ENCODE assay signal across 26 mouse cellular contexts in the genomic region with DNA sequence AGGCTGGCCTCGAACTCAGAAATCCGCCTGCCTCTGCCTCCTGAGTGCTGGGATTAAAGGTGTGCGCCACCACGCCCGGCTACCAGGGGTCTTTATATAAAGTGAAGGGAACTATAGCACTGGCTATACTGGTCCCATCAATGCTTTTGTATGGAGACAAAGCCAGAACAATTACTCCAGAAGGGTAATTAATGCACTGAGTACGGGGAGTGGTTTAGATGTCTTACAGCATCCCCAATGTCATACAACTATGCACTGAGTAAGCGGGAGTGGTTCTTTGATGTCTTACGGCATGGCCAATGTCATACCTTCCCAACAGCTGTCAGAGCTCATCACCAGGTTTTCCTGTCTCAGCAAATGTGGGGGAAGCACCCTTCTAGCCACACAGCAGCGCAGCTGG. TPM values are rescaled to one million over a fixed set of nuclear protein-coding genes. Genes with fewer than 3 reads are reported as not detected.
"Had no signal": no experiment of that assay in that cellular context is flagged by ENCODE, and none has a peak within 500 bp of the region (broad histone marks: within the 10 kb centered on the region; RNA-seq: fewer than 3 reads in every experiment).

No protein-coding gene starts in this region.

- H3K9ac ChIP-seq: embryonic facial prominence, embryonic 12.5 days; embryonic facial prominence, embryonic 13.5 days; embryonic facial prominence, embryonic 15.5 days; forebrain, embryonic 15.5 days; forebrain, postnatal 0 days had no signal

- ATAC-seq: forebrain, embryonic 14.5 days; forebrain, embryonic 15.5 days; forebrain, embryonic 16.5 days; forebrain, postnatal 0 days had no signal

- H3K4me2 ChIP-seq: embryonic facial prominence, embryonic 12.5 days; embryonic facial prominence, embryonic 13.5 days; embryonic facial prominence, embryonic 15.5 days; forebrain, embryonic 12.5 days; forebrain, embryonic 15.5 days; heart, embryonic 11.5 days had no signal

- H3K36me3 ChIP-seq: embryonic facial prominence, embryonic 10.5 days; embryonic facial prominence, embryonic 12.5 days; embryonic facial prominence, embryonic 15.5 days; forebrain, embryonic 10.5 days; forebrain, embryonic 12.5 days; heart, embryonic 10.5 days had no signal

- H3K9me3 ChIP-seq: embryonic facial prominence, embryonic 10.5 days; embryonic facial prominence, embryonic 12.5 days; embryonic facial prominence, embryonic 13.5 days; embryonic facial prominence, embryonic 15.5 days; forebrain, embryonic 10.5 days; forebrain, embryonic 12.5 days; forebrain, embryonic 15.5 days; heart, embryonic 10.5 days had no signal

- H3K27me3 ChIP-seq: embryonic facial prominence, embryonic 12.5 days; embryonic facial prominence, embryonic 13.5 days; embryonic facial prominence, embryonic 15.5 days; forebrain, embryonic 12.5 days; forebrain, embryonic 15.5 days had no signal

- H3K27ac ChIP-seq: embryonic facial prominence, embryonic 10.5 days; embryonic facial prominence, embryonic 12.5 days; embryonic facial prominence, embryonic 13.5 days; embryonic facial prominence, embryonic 15.5 days; forebrain, embryonic 10.5 days; forebrain, embryonic 12.5 days; forebrain, embryonic 15.5 days; gastrocnemius, adult 2 months; heart, adult 2 months; heart, embryonic 10.5 days had no signal

- H3K4me3 ChIP-seq: embryonic facial prominence, embryonic 10.5 days; embryonic facial prominence, embryonic 12.5 days; embryonic facial prominence, embryonic 13.5 days; embryonic facial prominence, embryonic 15.5 days; erythroblast, embryonic 14.5 days; forebrain, embryonic 10.5 days; forebrain, embryonic 12.5 days; forebrain, embryonic 15.5 days; gastrocnemius, adult 2 months; heart, adult 2 months; heart, embryonic 10.5 days had no signal

- DNase-seq: cerebellum, adult 9-11 months; cerebellum, postnatal 10 days; cerebellum, postnatal 14 days; cerebellum, postnatal 25 days; cerebellum, postnatal 36 days; embryo, embryonic 11 days; forebrain, postnatal 0 days; gastrocnemius, adult 2 months; gastrocnemius, postnatal 10 days; gastrocnemius, postnatal 14 days; gastrocnemius, postnatal 25 days; gastrocnemius, postnatal 36 days; heart, adult 18-20 months; heart, adult 2 months had no signal

RNA-seq across cellular contexts. Expression of a gene that starts 4.3 kb away (rescaled TPM):
- polyA plus RNA-seq: erythroblast, embryonic 14.5 days had no signal
